Mouse (Mus musculus) kidney, embryonic 14.5 days (tissue): ENCODE results near the gene Nmt2. TPM values are rescaled to one million over a fixed set of nuclear protein-coding genes. Genes with fewer than 3 reads are reported as not detected.
A peak's percentile ranks its signal among the peaks of the same experiment; 100 is the strongest.

Source experiments
- ATAC-seq: fragments of 200-750 bp; cut with Nextera tagmentation; 2 replicates; pipeline ENCODE4 v1.8.0; 2017; ENCODE audit warnings: moderate number of reproducible peaks, mild to moderate bottlenecking, moderate TSS enrichment, moderate library complexity; ENCODE audit not compliant: low FRiP score, low TSS enrichment
- H3K27ac ChIP-seq: fragments of 300-500 bp; sonication (generic); 2 replicates; pipeline ENCODE4 v1.5.1; 2014; ENCODE audit warnings: low read depth, mild to moderate bottlenecking, low read length, moderate library complexity, mixed read lengths
- H3K27me3 ChIP-seq: fragments of 300-500 bp; sonication (generic); 2 replicates; pipeline ENCODE4 v1.6.1; 2014; ENCODE audit warnings: mild to moderate bottlenecking, low read length; ENCODE audit not compliant: control insufficient read depth, insufficient read depth
- H3K36me3 ChIP-seq: fragments of 300-500 bp; sonication (generic); 2 replicates; pipeline ENCODE4 v1.6.1; 2014; ENCODE audit warnings: low read length, mixed read lengths; ENCODE audit not compliant: control insufficient read depth, insufficient read depth
- H3K4me1 ChIP-seq: fragments of 300-500 bp; sonication (generic); 2 replicates; pipeline ENCODE4 v1.6.1; 2014; ENCODE audit warnings: low read length, mixed read lengths; ENCODE audit not compliant: control insufficient read depth, insufficient read depth
- H3K4me2 ChIP-seq: fragments of 300-500 bp; sonication (generic); replicated peaks from 2 replicates; pipeline ENCODE4 v1.6.1; 2014; ENCODE audit warnings: low read depth, mild to moderate bottlenecking, low read length
- H3K4me3 ChIP-seq: fragments of 300-500 bp; sonication (generic); 2 replicates; pipeline ENCODE4 v1.5.1; 2014; ENCODE audit warnings: mild to moderate bottlenecking, low read length
- H3K9ac ChIP-seq: fragments of 300-500 bp; sonication (generic); 2 replicates; pipeline ENCODE4 v1.6.1; 2014; ENCODE audit warnings: low read depth, mild to moderate bottlenecking, low read length, moderate library complexity
- H3K9me3 ChIP-seq: fragments of 300-500 bp; sonication (generic); 2 replicates; pipeline ENCODE4 v1.6.1; 2016; ENCODE audit warnings: low read length; ENCODE audit not compliant: control insufficient read depth
- WGBS: fragments of 180-500 bp; shearing (Covaris S2); extraction: QIAGEN DNeasy Blood & Tissue Kit; methylation state at CpG from one replicate; pipeline ENCODE4 v1.1.7; 2014; 5-methylcytosine and 5-hydroxymethylcytosine counted together
- polyA plus RNA-seq: library from polyadenylated mRNA; unstranded; fragments of >200 nt; fragmentation: Nextera tagmentation; extraction: Ambion mirVana; gene quantifications from 2 replicates; pipeline ENCODE4 v1.2.1, GENCODE M21; 2014

Nmt2 gene
- polyA plus RNA-seq, 1 experiment from 2014 or later, result 52.1 TPM

DNA sequence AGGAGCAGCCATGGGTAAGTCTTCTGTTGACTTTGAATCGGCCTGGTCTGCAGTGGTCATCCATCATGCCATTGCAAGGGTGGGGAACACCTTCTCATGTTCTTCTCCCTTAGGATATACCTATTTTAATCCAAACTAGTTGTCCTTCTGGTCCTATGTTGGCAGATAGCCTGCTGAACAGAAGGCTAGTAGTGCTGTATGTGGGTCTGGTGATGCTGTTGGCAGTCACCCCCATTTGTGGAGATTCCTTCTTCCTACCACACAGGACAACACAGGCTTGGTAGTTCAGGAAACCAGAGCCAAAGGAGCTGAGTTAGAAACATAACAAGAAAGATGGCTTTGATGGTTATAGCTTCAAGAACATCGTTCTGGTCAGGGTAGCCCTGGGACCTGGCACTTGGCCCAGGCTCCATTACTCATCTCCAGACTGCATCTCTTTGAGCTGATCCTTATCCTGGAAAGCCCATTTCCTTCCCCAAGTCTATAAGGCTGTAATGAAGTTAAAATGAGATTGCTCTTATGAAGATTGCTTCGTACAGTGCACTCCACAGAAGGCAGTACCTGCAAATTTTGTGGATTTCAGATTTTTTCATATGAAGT is 21.5 kb downstream of the Nmt2 start:
- Histone ChIP-seq H3K36me3 (peaks cover 9% of the 10 kb centered on the region; the same call in 1 of the 2 replicates), H3K27me3 (no peaks in the 10 kb centered on the region), H3K4me3 (no peak overlapping the region), H3K9ac (no peak overlapping the region), H3K27ac (no peak overlapping the region), H3K4me2 (no peak overlapping the region), H3K9me3 (no peaks in the 10 kb centered on the region), H3K4me1 (no peaks in the 10 kb centered on the region; the same call in 1 of the 2 replicates)
- WGBS, result 55% methylated on average over 3 of the region's 3 CpGs
- no peak for ATAC-seq

- no peak for ATAC-seq
- no peaks in the 10 kb centered on the region for H3K9me3 ChIP-seq
- H3K4me3 ChIP-seq, result no peak overlapping the region
- H3K4me2 ChIP-seq, result no peak overlapping the region
- H3K4me1 ChIP-seq, result no peaks in the 10 kb centered on the region
- no peaks in the 10 kb centered on the region for H3K27me3 ChIP-seq
- no peak overlapping the region for H3K9ac ChIP-seq
- 94% methylated on average over 2 of the region's 2 CpGs for WGBS
- H3K36me3 ChIP-seq, result peaks cover 58% of the 10 kb centered on the region
- no peak overlapping the region for H3K27ac ChIP-seq
Measured at GRCm38 (mm10) chr2:3323132-3323531, 39.1 kb downstream of the Nmt2 start.

- Histone ChIP-seq H3K9me3 (no peaks in the 10 kb centered on the region), H3K9ac (no peak overlapping the region), H3K27me3 (no peaks in the 10 kb centered on the region), H3K4me3 (no peak overlapping the region), H3K4me1 (no peaks in the 10 kb centered on the region), H3K36me3 (peaks cover 66% of the 10 kb centered on the region), H3K4me2 (no peak overlapping the region), H3K27ac (no peak overlapping the region)
- ATAC-seq, result no peak
- WGBS, result 93% methylated on average over 7 of the region's 7 CpGs
Measured at GRCm38 (mm10) chr2:3324381-3325130, 40.5 kb downstream of the Nmt2 start.

DNA sequence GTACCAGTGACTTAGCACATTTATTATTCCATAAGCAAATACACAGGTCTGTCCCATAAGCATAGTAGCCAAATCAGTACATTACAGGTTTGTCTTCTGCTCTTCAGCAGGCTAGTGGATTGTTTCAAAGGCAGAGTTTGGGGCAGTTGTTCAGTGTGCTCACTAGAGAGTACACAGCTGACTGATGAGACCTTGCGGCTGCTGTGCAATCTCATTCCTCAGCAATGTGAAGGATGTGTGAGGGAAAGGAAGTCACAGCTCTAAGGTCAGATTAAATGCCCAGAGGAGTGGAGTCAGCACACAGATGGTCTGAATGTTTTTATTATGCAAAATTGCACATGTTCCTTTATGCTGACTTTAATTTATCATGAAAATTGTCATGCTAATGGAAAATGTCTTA is 42.5 kb downstream of the Nmt2 start:
- no peak overlapping the region for H3K9ac ChIP-seq
- ATAC-seq, result no peak
- H3K36me3 ChIP-seq, result peaks cover 62% of the 10 kb centered on the region
- no peak overlapping the region for H3K4me2 ChIP-seq
- peaks cover 10% of the 10 kb centered on the region for H3K4me1 ChIP-seq
- no peaks in the 10 kb centered on the region for H3K9me3 ChIP-seq
- no peak overlapping the region for H3K27ac ChIP-seq
- no peak overlapping the region for H3K4me3 ChIP-seq
- 79% methylated on average over 1 of the region's 1 CpGs for WGBS
- H3K27me3 ChIP-seq, result no peaks in the 10 kb centered on the region

DNA sequence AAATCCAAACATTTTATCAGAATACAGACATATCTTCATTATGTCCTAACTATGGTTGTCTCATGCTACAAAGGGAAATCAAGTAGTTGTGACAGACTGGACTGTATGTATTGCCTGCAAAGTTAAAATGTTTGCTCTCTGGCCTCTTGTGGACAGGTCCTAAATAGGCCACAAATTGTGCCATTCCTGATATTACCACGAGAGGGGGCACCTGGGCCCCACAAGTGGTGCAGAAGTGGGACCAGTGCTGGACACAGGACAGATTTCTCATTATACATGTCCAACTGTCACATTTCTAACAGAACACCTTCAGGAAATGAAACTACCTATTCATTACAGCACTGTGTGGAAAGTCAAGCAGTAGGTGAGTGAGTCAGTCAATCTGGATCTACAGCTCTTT is 43.3 kb downstream of the Nmt2 start:
- 43% methylated on average over 1 of the region's 1 CpGs for WGBS
- peaks cover 62% of the 10 kb centered on the region for H3K36me3 ChIP-seq
- ATAC-seq, result no peak
- H3K27ac ChIP-seq, result no peak overlapping the region
- H3K4me3 ChIP-seq, result no peak overlapping the region
- no peaks in the 10 kb centered on the region for H3K9me3 ChIP-seq
- H3K4me2 ChIP-seq, result no peak overlapping the region
- no peaks in the 10 kb centered on the region for H3K27me3 ChIP-seq
- peaks cover 10% of the 10 kb centered on the region for H3K4me1 ChIP-seq
- H3K9ac ChIP-seq, result no peak overlapping the region

DNA sequence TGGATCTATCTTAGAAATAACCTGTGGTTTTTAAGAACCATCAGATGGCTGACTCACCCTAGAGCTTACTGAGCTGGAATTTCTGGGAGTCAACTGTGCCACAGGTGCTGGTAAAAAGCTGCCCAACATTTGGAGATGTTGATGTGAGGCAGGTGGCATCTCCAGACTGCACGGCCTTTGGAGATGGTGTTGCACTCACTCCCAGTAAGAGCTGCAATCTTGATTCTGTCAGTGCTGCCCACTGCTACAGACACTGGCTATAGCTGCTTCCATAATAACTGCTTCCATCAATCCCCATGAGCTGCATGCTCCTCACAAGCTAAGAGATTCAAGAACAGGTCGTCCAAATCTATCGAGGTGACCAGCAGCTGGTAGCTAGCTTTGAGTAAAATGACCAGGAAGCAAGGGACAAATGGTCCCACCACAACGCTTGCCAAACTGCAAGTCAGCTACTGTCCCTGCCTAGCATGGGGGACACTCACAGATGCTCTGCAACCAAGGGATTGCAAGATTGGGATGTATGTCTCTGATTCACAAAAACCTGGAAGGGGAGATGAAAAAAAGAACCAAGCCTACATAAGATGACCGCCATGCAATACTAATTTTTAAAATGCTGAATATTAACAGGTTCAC is 47.2 kb downstream of the Nmt2 start:
- peak overlapping the region; percentile 74 for H3K4me3 ChIP-seq
- H3K27me3 ChIP-seq, result 0 out of 2 replicates have a peak, but pooled peaks cover under 1% of the 10 kb centered on the region
- H3K27ac ChIP-seq, result no peak overlapping the region
- no peak for ATAC-seq
- no peaks in the 10 kb centered on the region for H3K9me3 ChIP-seq
- H3K4me1 ChIP-seq, result peaks cover 10% of the 10 kb centered on the region
- WGBS, result 62% methylated on average over 5 of the region's 5 CpGs
- H3K9ac ChIP-seq, result peak overlapping the region; percentile 75; the same call in 1 of the 2 replicates
- peak overlapping the region; percentile 70 for H3K4me2 ChIP-seq
- peaks cover 30% of the 10 kb centered on the region for H3K36me3 ChIP-seq

GRCm38 (mm10) chr2:3332056-3332455 is 48.0 kb downstream of the Nmt2 start:
- peaks cover 10% of the 10 kb centered on the region for H3K4me1 ChIP-seq
- no peaks in the 10 kb centered on the region for H3K9me3 ChIP-seq
- peak overlapping the region; percentile 80; the same call in 1 of the 2 replicates for H3K27ac ChIP-seq
- H3K36me3 ChIP-seq, result peaks cover 23% of the 10 kb centered on the region
- peak overlapping the region; percentile 74 for H3K4me3 ChIP-seq
- peak overlapping the region; percentile 75 for H3K9ac ChIP-seq
- peak overlapping the region; percentile 70 for H3K4me2 ChIP-seq
- ATAC-seq, result no peak
- H3K27me3 ChIP-seq, result peaks cover 8% of the 10 kb centered on the region; the same call in 1 of the 2 replicates
- 1% methylated on average over 21 of the region's 21 CpGs for WGBS

DNA sequence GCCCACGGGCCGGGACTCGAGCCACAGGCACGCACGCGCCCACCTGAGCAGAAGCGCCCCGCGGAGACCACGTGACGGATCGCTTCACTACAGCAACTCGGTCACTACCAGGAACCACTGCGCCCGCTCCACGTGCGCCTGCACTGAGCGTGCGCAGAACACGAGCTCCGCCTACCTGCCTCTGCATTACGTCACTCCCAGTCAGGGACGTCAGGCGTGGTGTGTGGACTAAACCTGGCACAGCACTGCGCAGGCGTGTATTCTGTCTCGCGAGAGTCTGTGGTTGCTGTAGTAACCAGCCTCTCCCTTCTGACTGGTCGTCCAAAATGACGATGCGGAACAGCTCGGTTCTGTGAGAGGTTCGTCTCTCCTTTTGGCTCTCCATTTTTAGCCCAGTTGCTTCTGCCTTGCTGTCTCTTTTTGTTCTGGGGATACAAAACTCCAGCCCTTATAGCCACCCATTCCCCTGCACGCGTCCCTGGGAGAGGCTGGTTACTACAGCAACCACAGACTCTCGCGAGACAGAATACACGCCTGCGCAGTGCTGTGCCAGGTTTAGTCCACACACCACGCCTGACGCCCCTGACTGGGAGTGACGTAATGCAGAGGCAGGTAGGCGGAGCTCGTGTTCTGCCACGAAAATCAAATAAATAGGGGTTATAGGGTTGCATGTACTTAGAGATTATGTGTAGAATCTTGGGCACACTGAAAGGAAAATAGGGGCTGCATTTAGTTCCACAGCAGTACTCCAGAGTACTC is 48.7 kb downstream of the Nmt2 start, which contains the start of gene Rpp38:
Gene Rpp38, minus strand, starts transcription at position 160 of the 759 bp plus-strand sequence.
- peak within 1 kb of the TSS; percentile 74 for H3K4me3 ChIP-seq
- peaks cover 11% of the 10 kb centered on the region; the same call in 1 of the 2 replicates for H3K27me3 ChIP-seq
- ATAC-seq, result peak; percentile 99
- peak within 1 kb of the TSS; percentile 70 for H3K4me2 ChIP-seq
- peak within 1 kb of the TSS; percentile 80; the same call in 1 of the 2 replicates for H3K27ac ChIP-seq
- under 1% methylated on average over 45 of the region's 45 CpGs for WGBS
- H3K36me3 ChIP-seq, result peaks cover 18% of the 10 kb centered on the region
- H3K4me1 ChIP-seq, result peaks cover 10% of the 10 kb centered on the region
- peak within 1 kb of the TSS; percentile 75 for H3K9ac ChIP-seq
- H3K9me3 ChIP-seq, result no peaks in the 10 kb centered on the region
